Mouse (Mus musculus) heart, postnatal 0 days (tissue): ENCODE results near the gene Iltifb. TPM values are rescaled to one million over a fixed set of nuclear protein-coding genes. Genes with fewer than 3 reads are reported as not detected.
"Not testable (repeated sequence)": the region's sequence is repeated elsewhere in the genome, so short reads cannot be mapped to it uniquely, and the experiment has no call there.

ENCODE experiments used
- ATAC-seq: fragments of 200-750 bp; cut with Nextera tagmentation; 2 replicates; pipeline ENCODE4 v1.8.0; 2017; ENCODE audit warnings: low read depth, moderate number of reproducible peaks, moderate library complexity; ENCODE audit not compliant: insufficient read depth
- DNase-seq: peaks from one replicate; pipeline ENCODE4 v3.0.0-alpha.2; 2016; ENCODE audit warnings: low spot score
- H3K27ac ChIP-seq: fragments of 300-500 bp; sonication (generic); 2 replicates; pipeline ENCODE4 v1.5.1; 2014; ENCODE audit warnings: low read depth, mild to moderate bottlenecking
- H3K27me3 ChIP-seq: fragments of 300-500 bp; sonication (generic); 2 replicates; pipeline ENCODE4 v1.6.1; 2014; ENCODE audit warnings: low read length, mixed read lengths; ENCODE audit not compliant: control insufficient read depth, insufficient read depth
- H3K36me3 ChIP-seq: fragments of 300-500 bp; sonication (generic); replicated peaks from 2 replicates; pipeline ENCODE4 v1.6.1; 2014; ENCODE audit warnings: low read length, mixed read lengths; ENCODE audit not compliant: control insufficient read depth, insufficient read depth
- H3K4me1 ChIP-seq: fragments of 300-500 bp; sonication (generic); 2 replicates; pipeline ENCODE4 v1.6.1; 2014; ENCODE audit warnings: antibody characterized with exemption; ENCODE audit not compliant: control insufficient read depth, insufficient read depth
- H3K4me2 ChIP-seq: fragments of 300-500 bp; sonication (generic); 2 replicates; pipeline ENCODE4 v1.6.1; 2014; ENCODE audit warnings: low read depth, mild to moderate bottlenecking, low read length, moderate library complexity
- H3K4me3 ChIP-seq: fragments of 300-500 bp; sonication (generic); 2 replicates; pipeline ENCODE4 v1.5.1; 2014; ENCODE audit warnings: low read depth, low read length
- H3K9ac ChIP-seq: fragments of 300-500 bp; sonication (generic); replicated peaks from 2 replicates; pipeline ENCODE4 v1.6.1; 2014; ENCODE audit warnings: low read depth, low read length, mixed read lengths
- H3K9me3 ChIP-seq: fragments of 300-500 bp; sonication (generic); replicated peaks from 2 replicates; pipeline ENCODE4 v1.6.1; 2016; ENCODE audit warnings: low read length; ENCODE audit not compliant: control insufficient read depth
- CTCF ChIP-seq: IDR thresholded peaks from 2 replicates; pipeline ENCODE4 v1.5.1; 2016; ENCODE audit warnings: antibody characterized with exemption, control low read depth, low read depth
- EP300 ChIP-seq: IDR thresholded peaks from 2 replicates; pipeline ENCODE4 v1.6.1; 2016; ENCODE audit warnings: antibody characterized with exemption, low read depth
- WGBS: fragments of 180-500 bp; shearing (Covaris S2); extraction: QIAGEN DNeasy Blood & Tissue Kit; methylation state at CpG from one replicate; pipeline ENCODE4 v1.1.7; 2014; 5-methylcytosine and 5-hydroxymethylcytosine counted together
- polyA plus RNA-seq: library from polyadenylated mRNA; unstranded; fragments of >200 nt; fragmentation: Nextera tagmentation; extraction: Ambion mirVana; gene quantifications from 2 replicates; pipeline ENCODE4 v1.2.1, GENCODE M21; 2015
- total RNA-seq: library from RNA; depleted of rRNA; stranded (reverse); fragments of >200 nt; gene quantifications from 2 replicates; pipeline ENCODE4 v1.2.3, GENCODE M21; 2014; ENCODE audit warnings: low replicate concordance

The Iltifb gene
- total and polyA plus RNA-seq, 2 experiments from 2014 or later, result not detected

DNA sequence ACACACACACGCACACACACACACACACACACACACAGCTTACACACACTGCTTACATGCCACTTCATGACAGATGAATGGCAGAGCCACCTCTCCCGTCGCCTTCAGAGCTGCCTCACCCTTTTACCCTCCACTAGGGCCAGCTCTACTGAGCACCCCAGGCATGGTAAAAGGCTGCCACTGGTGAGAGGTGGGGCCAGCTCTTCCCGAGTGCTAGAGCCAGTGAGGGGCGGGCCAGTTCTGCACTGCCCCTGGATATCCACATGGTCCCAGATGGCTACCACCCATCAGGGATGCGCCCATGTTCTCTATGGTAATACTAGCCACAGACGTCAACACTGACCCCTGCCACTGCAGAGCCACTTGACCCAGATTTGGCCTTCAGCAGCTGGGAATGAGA is 12.3 kb downstream of the Iltifb start:
- not testable (repeated sequence) for H3K4me1 ChIP-seq, ATAC-seq
- 51% methylated on average over 3 of the region's 7 CpGs for WGBS

DNA sequence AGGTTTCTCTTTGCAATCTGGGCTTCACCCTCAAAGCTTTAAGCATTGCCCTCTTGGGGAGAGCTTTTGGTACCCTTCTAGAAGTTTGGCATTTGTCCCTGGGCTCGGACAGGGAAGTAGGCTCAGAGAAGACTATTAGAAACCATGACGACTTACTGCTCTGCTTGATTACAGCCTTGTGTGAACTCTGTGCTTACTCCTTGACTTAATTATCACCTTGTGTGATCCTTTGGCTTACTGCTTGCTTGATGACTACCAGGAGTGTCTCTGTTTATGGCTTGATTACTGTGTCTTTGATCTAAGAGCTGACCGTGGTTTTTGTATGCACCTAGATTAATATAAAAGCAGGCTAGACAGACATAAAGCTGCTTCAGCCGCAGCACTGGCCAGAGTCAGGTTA is 16.8 kb downstream of the Iltifb start:
- not testable (repeated sequence) for H3K4me1 ChIP-seq, H3K27me3 ChIP-seq, H3K9me3 ChIP-seq, H3K9ac ChIP-seq, ATAC-seq, H3K36me3 ChIP-seq, H3K4me2 ChIP-seq, H3K27ac ChIP-seq, H3K4me3 ChIP-seq, DNase-seq
- no CpG with 5 or more reads among the region's 4 CpGs for WGBS

More for the DNA sequence above, 12.3 kb downstream of the Iltifb start:
- not testable (repeated sequence) for DNase-seq, H3K9ac ChIP-seq, H3K27me3 ChIP-seq, H3K9me3 ChIP-seq, H3K36me3 ChIP-seq, H3K4me2 ChIP-seq, H3K4me3 ChIP-seq, H3K27ac ChIP-seq

DNA sequence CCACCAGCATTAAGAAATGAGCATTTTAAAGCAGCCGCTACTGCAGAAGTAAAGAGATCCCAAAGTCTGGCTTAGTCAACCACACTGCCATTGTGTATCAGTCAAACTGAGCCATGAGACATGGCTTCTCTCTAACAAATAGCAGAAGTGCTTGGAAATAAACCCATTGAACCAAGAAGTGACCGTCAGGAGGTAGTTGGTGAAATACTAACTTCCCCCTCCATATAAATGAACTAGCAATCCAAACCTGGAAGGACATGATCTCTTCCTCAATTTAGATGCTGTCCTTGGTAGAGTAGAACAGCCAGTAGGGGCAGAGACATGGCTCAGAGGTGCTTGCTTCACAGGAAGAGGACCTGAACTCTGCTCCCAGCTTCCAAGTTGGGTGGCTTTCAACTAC is 23.4 kb downstream of the Iltifb start:
- H3K4me3 ChIP-seq, H3K4me2 ChIP-seq, H3K9ac ChIP-seq, H3K4me1 ChIP-seq, H3K36me3 ChIP-seq, ATAC-seq, DNase-seq, H3K27me3 ChIP-seq, H3K9me3 ChIP-seq, H3K27ac ChIP-seq: not testable (repeated sequence)
- WGBS, result no CpG with 5 or more reads among the region's 2 CpGs

DNA sequence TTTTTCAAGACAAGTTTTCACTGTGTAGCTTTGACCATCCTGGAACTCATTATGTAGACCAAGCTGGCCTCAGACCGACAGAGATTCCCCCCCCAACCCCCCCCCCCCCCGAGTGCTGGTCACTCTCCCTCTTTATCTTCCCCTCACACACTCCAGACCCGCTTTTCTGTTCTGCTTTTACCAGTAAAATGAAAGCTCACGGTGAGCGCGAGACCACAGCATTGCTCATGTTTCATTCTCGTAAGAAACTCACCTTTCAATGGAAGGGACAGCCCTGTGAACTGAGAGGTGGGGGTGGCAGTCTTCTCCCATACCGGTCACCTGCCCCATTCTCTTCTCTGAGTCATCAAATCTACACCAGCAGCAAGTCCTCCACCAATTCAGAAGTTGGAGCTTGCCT is 26.0 kb downstream of the Iltifb start:
- H3K27me3 ChIP-seq, H3K4me2 ChIP-seq, H3K36me3 ChIP-seq, H3K9ac ChIP-seq, H3K27ac ChIP-seq, H3K9me3 ChIP-seq, ATAC-seq, DNase-seq, H3K4me1 ChIP-seq, H3K4me3 ChIP-seq: not testable (repeated sequence)
- no CpG with 5 or more reads among the region's 8 CpGs for WGBS

DNA sequence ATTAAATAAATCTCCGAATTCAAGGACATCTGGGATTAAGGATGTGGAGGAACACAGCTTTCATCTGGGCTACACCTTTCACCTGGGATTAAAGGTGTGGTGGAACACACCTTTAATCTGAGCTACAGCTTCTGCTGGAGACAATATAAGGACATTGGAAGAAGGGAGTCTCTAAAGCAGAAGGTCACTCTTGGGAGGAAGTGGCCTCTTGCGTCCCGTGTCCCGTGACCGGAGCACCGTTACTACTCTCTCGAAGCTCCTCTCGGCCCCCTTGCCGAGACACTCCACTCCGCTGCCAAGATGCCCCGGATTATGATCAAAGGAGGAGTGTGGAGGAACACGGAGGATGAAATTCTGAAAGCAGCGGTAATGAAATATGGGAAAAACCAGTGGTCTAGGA is 36.5 kb downstream of the Iltifb start, which contains the start of gene Gm32802:
Gene Gm32802 (plus strand): TSS at position 301 of the 400 bp plus-strand sequence.
- H3K27me3 ChIP-seq, H3K36me3 ChIP-seq, H3K4me1 ChIP-seq, H3K4me2 ChIP-seq, DNase-seq, H3K4me3 ChIP-seq, H3K9me3 ChIP-seq, H3K9ac ChIP-seq, ATAC-seq, H3K27ac ChIP-seq: not testable (repeated sequence)
- no CpG with 5 or more reads among the region's 13 CpGs for WGBS

DNA sequence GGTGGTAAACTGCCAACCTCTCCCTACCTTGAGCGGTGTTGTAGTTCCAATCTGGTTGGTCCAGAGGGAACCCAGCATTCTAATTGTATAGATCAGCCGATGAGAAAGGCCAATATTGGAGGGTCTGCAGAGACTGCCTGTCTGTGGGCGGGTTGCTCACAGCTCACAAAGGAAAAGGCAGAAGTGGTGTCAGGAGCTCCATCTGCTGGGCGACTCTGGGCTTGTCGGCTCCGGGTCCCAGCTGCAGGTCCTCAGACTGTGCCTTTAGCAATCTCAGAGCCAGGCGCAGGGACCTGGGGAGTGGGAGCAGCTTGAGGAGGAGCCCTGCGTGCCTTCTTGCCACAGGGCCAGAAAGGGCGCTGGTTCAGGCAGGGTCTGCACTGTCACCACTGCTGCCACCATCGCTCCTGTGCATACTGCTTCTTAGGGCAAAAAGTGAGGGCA is 44.0 kb downstream of the Iltifb start:
- no peak for ATAC-seq
- 42% methylated on average over 10 of the region's 10 CpGs for WGBS
- Histone ChIP-seq H3K4me2 (no peak overlapping the region), H3K4me1 (no peaks in the 10 kb centered on the region), H3K9ac (no peak overlapping the region), H3K27ac (no peak overlapping the region), H3K9me3 (no peaks in the 10 kb centered on the region), H3K36me3 (no peaks in the 10 kb centered on the region), H3K4me3 (no peak overlapping the region), H3K27me3 (no peaks in the 10 kb centered on the region)
- peak; percentile 4 for DNase-seq
- peak; percentile 34 for TF ChIP-seq CTCF
- no peak for TF ChIP-seq EP300

DNA sequence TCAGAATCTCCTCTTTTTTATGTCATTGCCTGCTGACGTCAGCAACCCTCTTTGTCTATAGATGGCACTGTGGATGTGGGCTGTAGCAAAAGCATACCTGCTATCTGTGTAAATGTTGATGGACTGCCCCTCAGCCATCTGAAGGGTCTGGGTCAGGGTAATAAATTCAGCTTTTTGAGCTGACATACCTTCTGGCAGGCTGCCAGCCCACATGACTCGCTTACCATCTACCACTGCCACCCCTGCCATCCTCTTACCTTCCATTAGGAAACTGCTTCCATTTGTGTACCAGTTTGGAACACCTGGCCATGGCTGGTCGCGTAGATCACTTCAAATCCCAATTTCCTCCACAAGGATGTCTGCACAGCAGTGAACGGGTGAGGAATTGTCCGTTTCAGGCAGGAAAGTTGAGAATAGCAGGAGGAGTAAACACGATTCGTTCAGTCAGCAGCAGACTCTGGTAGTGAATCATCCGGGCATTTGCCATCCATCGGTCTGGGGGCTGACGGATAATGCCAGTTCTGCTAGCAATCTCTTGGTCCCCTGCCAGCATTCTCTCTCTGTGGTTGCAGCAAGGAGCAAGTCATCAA is 45.7 kb downstream of the Iltifb start:
- not testable (repeated sequence) for H3K4me2 ChIP-seq, H3K4me3 ChIP-seq, H3K9me3 ChIP-seq, H3K27ac ChIP-seq, H3K4me1 ChIP-seq, DNase-seq, ATAC-seq, H3K36me3 ChIP-seq, H3K27me3 ChIP-seq, H3K9ac ChIP-seq
- 58% methylated on average over 11 of the region's 11 CpGs for WGBS

DNA sequence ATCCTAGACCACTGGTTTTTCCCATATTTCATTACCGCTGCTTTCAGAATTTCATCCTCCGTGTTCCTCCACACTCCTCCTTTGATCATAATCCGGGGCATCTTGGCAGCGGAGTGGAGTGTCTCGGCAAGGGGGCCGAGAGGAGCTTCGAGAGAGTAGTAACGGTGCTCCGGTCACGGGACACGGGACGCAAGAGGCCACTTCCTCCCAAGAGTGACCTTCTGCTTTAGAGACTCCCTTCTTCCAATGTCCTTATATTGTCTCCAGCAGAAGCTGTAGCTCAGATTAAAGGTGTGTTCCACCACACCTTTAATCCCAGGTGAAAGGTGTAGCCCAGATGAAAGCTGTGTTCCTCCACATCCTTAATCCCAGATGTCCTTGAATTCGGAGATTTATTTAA is 54.2 kb downstream of the Iltifb start, which contains the start of gene Gm32717:
Gene Gm32717 (minus strand): TSS at position 101 of the 400 bp plus-strand sequence.
- ATAC-seq, H3K9me3 ChIP-seq, DNase-seq, H3K27ac ChIP-seq, H3K4me2 ChIP-seq, H3K36me3 ChIP-seq, H3K27me3 ChIP-seq, H3K9ac ChIP-seq, H3K4me3 ChIP-seq, H3K4me1 ChIP-seq: not testable (repeated sequence)
- WGBS, result no CpG with 5 or more reads among the region's 13 CpGs
